Mouse (Mus musculus): ENCODE data around the gene Tecpr1. TPM values are rescaled to one million over a fixed set of nuclear protein-coding genes. Genes with fewer than 3 reads are reported as not detected.

Tecpr1 gene
- 220 and 240 TPM in 2 replicates for polyA plus RNA-seq (2012; rRNA removed)

DNA sequence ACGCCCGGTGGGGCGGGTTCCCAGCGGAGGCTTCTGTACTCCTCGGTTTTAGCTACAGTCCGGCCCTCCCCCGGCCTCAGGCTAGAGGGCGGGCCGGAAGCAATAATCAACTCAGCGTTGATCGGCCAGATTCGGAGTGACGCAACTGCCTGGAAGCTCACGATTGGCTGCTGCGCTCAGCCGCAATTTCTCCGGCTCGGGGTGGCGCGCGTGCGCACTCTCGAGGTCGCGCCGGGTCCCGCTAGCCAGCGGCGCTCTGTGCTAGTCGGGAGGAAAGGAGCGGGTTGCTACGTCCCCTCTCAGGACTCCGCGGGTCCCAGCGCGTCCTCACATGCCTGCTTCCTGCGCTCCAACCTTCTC, at the start of gene Tecpr1:
TSS of gene Tecpr1 (minus strand) at position 113 of the 360 bp plus-strand sequence.
- peak; percentile 94 for DNase-seq
- WGBS: under 1% methylated on average over 36 of the region's 37 CpGs
- TF ChIP-seq CTCF (IDR thresholded peaks at IDR 0.05; ENCODE audit: borderline replicate concordance, control insufficient read depth, extremely low read depth, insufficient read depth, low read length, poor library complexity) (no peak; the same call in 1 of the 2 replicates), POLR2A (IDR thresholded peaks at IDR 0.05; ENCODE audit: control insufficient read depth, extremely low read depth, insufficient read depth, low read length, poor library complexity) (peak; percentile 84)
- Histone ChIP-seq H3K4me3 (ENCODE audit: control insufficient read depth, insufficient read depth, low read length) (peak within 1 kb of the TSS; percentile 80), H3K4me1 (replicated peaks; ENCODE audit: control insufficient read depth, insufficient read depth, low read length) (peaks cover 30% of the 10 kb centered on the region), H3K27me3 (ENCODE audit: control insufficient read depth, insufficient read depth, low read length) (no peaks in the 10 kb centered on the region), H3K36me3 (ENCODE audit: control insufficient read depth, insufficient read depth, low read length) (no peaks in the 10 kb centered on the region), H3K27ac (ENCODE audit: control insufficient read depth, insufficient read depth, low read length) (peak within 1 kb of the TSS; percentile 95)

DNA sequence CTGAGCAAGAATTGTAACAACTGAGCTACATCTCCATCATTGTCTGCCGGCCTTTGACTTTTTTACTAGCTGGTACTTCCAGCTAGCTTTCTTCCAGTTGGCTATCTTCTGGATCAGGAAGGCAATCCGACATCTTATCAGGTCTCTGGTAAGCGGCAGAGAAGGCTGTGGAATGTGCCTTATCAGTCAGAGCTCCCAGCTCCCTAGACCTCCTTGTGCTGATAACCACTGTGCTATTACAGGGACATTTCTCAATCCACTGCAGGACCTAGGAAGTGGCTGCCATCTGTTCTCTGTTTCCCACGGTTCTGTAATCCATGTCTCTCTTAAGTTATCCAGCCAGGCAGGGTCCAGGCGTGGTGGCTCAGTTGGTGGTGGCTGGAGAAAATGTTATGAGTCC, 48.4 kb upstream of the Tecpr1 start:
- Histone ChIP-seq H3K27ac (ENCODE audit: control insufficient read depth, insufficient read depth, low read length) (no peak overlapping the region), H3K27me3 (ENCODE audit: control insufficient read depth, insufficient read depth, low read length) (no peaks in the 10 kb centered on the region), H3K4me3 (ENCODE audit: control insufficient read depth, insufficient read depth, low read length) (no peak overlapping the region), H3K36me3 (ENCODE audit: control insufficient read depth, insufficient read depth, low read length) (no peaks in the 10 kb centered on the region), H3K4me1 (replicated peaks; ENCODE audit: control insufficient read depth, insufficient read depth, low read length) (peaks cover 5% of the 10 kb centered on the region)
- WGBS: 80% methylated on average over 5 of the region's 5 CpGs
- TF ChIP-seq CTCF (IDR thresholded peaks at IDR 0.05; ENCODE audit: borderline replicate concordance, control insufficient read depth, extremely low read depth, insufficient read depth, low read length, poor library complexity): no peak
- TF ChIP-seq POLR2A (IDR thresholded peaks at IDR 0.05; ENCODE audit: control insufficient read depth, extremely low read depth, insufficient read depth, low read length, poor library complexity): no peak
- DNase-seq: no peak

DNA sequence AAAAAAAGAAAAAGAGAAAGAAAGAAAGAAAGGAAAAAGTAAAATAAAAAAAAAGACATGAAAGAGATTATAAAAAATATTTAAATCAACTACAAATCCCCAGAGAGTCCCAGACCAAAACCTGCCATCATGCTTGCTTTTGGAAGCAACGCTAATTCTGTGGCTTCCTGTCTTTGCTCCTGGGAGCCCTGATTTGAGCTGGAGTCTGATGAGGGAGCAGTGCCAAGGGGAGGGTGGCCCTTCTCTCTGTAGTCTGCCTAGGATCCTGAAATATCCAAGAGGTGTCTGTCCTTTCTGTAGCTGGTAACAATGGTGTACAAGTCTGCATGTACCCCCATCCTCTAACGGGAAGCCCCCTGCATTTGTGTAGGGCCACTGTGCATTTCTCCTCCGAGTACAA, 47.7 kb upstream of the Tecpr1 start:
- H3K4me3 ChIP-seq (ENCODE audit: control insufficient read depth, insufficient read depth, low read length): no peak overlapping the region
- no peak overlapping the region for H3K27ac ChIP-seq (ENCODE audit: control insufficient read depth, insufficient read depth, low read length)
- no peaks in the 10 kb centered on the region for H3K36me3 ChIP-seq (ENCODE audit: control insufficient read depth, insufficient read depth, low read length)
- H3K27me3 ChIP-seq (ENCODE audit: control insufficient read depth, insufficient read depth, low read length): no peaks in the 10 kb centered on the region
- TF ChIP-seq POLR2A (IDR thresholded peaks at IDR 0.05; ENCODE audit: control insufficient read depth, extremely low read depth, insufficient read depth, low read length, poor library complexity) (no peak), CTCF (IDR thresholded peaks at IDR 0.05; ENCODE audit: borderline replicate concordance, control insufficient read depth, extremely low read depth, insufficient read depth, low read length, poor library complexity) (no peak)
- no peak for DNase-seq
- no peaks in the 10 kb centered on the region for H3K4me1 ChIP-seq (replicated peaks; ENCODE audit: control insufficient read depth, insufficient read depth, low read length)
- 81% methylated on average over 3 of the region's 3 CpGs for WGBS

GRCm38 (mm10) chr5:144270420-144270819, 47.0 kb upstream of the Tecpr1 start:
- DNase-seq: no peak
- TF ChIP-seq CTCF (IDR thresholded peaks at IDR 0.05; ENCODE audit: borderline replicate concordance, control insufficient read depth, extremely low read depth, insufficient read depth, low read length, poor library complexity) (no peak), POLR2A (IDR thresholded peaks at IDR 0.05; ENCODE audit: control insufficient read depth, extremely low read depth, insufficient read depth, low read length, poor library complexity) (no peak)
- Histone ChIP-seq H3K27ac (ENCODE audit: control insufficient read depth, insufficient read depth, low read length) (no peak overlapping the region), H3K4me1 (replicated peaks; ENCODE audit: control insufficient read depth, insufficient read depth, low read length) (no peaks in the 10 kb centered on the region), H3K4me3 (ENCODE audit: control insufficient read depth, insufficient read depth, low read length) (no peak overlapping the region), H3K27me3 (ENCODE audit: control insufficient read depth, insufficient read depth, low read length) (no peaks in the 10 kb centered on the region), H3K36me3 (ENCODE audit: control insufficient read depth, insufficient read depth, low read length) (no peaks in the 10 kb centered on the region)
- WGBS: 95% methylated on average over 8 of the region's 8 CpGs

DNA sequence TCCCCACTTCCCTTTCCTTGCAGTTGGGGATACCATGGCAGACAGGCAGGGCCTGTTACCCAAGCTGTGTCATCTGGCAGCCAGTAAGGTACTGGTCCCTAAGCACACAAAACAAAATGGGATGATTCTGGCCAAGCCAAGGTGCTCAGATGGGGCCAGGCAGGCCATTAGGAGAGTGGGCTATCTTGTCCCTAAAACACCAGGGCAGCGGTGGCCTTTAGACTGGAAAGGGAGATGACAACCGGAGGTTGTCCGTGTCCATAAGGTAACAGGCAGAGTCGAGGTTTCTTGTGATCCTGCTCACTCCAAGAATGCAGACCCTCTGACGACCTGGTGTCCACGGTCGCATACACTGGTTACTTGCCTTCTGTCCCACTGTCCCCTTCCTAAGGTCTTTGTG, 46.5 kb upstream of the Tecpr1 start:
- Histone ChIP-seq H3K27ac (ENCODE audit: control insufficient read depth, insufficient read depth, low read length) (no peak overlapping the region), H3K27me3 (ENCODE audit: control insufficient read depth, insufficient read depth, low read length) (no peaks in the 10 kb centered on the region), H3K36me3 (ENCODE audit: control insufficient read depth, insufficient read depth, low read length) (no peaks in the 10 kb centered on the region; the same call in 1 of the 2 replicates), H3K4me1 (replicated peaks; ENCODE audit: control insufficient read depth, insufficient read depth, low read length) (no peaks in the 10 kb centered on the region), H3K4me3 (ENCODE audit: control insufficient read depth, insufficient read depth, low read length) (no peak overlapping the region)
- WGBS: 96% methylated on average over 7 of the region's 7 CpGs
- TF ChIP-seq POLR2A (IDR thresholded peaks at IDR 0.05; ENCODE audit: control insufficient read depth, extremely low read depth, insufficient read depth, low read length, poor library complexity) (no peak), CTCF (IDR thresholded peaks at IDR 0.05; ENCODE audit: borderline replicate concordance, control insufficient read depth, extremely low read depth, insufficient read depth, low read length, poor library complexity) (no peak)
- DNase-seq: no peak

- H3K27me3 ChIP-seq (ENCODE audit: control insufficient read depth, insufficient read depth, low read length): no peaks in the 10 kb centered on the region
- H3K4me3 ChIP-seq (ENCODE audit: control insufficient read depth, insufficient read depth, low read length): no peak overlapping the region
- no peaks in the 10 kb centered on the region for H3K4me1 ChIP-seq (replicated peaks; ENCODE audit: control insufficient read depth, insufficient read depth, low read length)
- no peak for DNase-seq
- no peak overlapping the region for H3K27ac ChIP-seq (ENCODE audit: control insufficient read depth, insufficient read depth, low read length)
- H3K36me3 ChIP-seq (ENCODE audit: control insufficient read depth, insufficient read depth, low read length): peaks cover 3% of the 10 kb centered on the region; the same call in 1 of the 2 replicates
- TF ChIP-seq POLR2A (IDR thresholded peaks at IDR 0.05; ENCODE audit: control insufficient read depth, extremely low read depth, insufficient read depth, low read length, poor library complexity) (no peak), CTCF (IDR thresholded peaks at IDR 0.05; ENCODE audit: borderline replicate concordance, control insufficient read depth, extremely low read depth, insufficient read depth, low read length, poor library complexity) (no peak)
- WGBS: 93% methylated on average over 8 of the region's 8 CpGs
Measured at GRCm38 (mm10) chr5:144267535-144268241, 44.3 kb upstream of the Tecpr1 start.
